Mouse (Mus musculus) spleen, adult 2 months (tissue): ENCODE measurements around the gene Dgka.

Source experiments
- CTCF ChIP-seq: fragments of 200-500 bp; IDR thresholded peaks from 2 replicates; pipeline ENCODE4 v1.5.1; 2011; ENCODE audit warnings: mild to moderate bottlenecking, inconsistent platforms; ENCODE audit not compliant: insufficient read depth, insufficient read length, insufficient replicate concordance; ENCODE audit errors: extremely low read depth
- POLR2A ChIP-seq: fragments of 200-500 bp; IDR thresholded peaks from 2 replicates; pipeline ENCODE4 v1.6.1; 2011; ENCODE audit warnings: low read depth, low read length, inconsistent platforms

DNA sequence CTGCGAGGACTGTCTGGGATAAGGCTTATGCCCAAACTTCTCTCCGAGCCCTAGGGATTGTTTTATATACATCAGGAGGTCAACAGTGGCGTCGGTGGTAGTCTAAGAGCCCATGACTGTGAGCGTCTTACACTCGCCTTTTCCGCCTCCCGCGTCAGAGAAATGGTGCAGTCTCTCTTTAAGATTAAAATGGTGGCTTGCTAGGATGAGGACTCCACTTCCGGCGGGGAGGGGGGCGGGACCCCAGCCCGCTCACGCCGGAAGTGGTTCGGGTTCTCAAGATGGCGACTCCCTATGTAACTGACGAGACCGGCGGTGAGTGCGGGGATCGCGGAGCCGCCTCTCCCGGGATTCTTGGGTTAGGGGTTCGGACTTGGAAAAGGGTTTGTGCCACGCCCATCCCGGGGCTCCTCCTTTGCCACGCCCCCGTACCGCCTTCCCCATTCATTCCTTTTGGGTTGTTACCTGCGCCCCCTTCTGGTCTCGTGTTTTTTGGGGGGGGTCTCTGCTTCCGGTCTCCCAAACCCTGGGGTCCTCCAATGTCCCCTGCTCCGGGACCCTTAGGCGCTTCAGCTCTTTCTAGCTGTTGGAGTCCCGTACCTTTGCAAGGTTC lies 3.7 kb upstream of the Dgka start:
- TF ChIP-seq CTCF (no peak), POLR2A (peak; percentile 44; the same call in 1 of the 2 replicates)
